Mouse (Mus musculus) CH12.LX (cell line): ENCODE measurements around the gene Arhgap42. TPM values are rescaled to one million over a fixed set of nuclear protein-coding genes. Genes with fewer than 3 reads are reported as not detected.

Experiments used
- DNase-seq: peaks from one replicate; pipeline ENCODE4 v3.0.0-alpha.2; 2013; ENCODE audit errors: extremely low read depth
- H3K27ac ChIP-seq: 2 replicates; pipeline ENCODE4 v1.5.1; 2012; ENCODE audit warnings: low read depth, mild to moderate bottlenecking, control low read depth, moderate library complexity; ENCODE audit not compliant: insufficient read depth
- H3K27me3 ChIP-seq: replicated peaks from 2 replicates; pipeline ENCODE3; 2012; ENCODE audit warnings: inconsistent platforms
- H3K36me3 ChIP-seq, 2 experiments: replicated peaks in 1 of 2; 2 replicates each; pipeline versions ENCODE3 to v1.6.1; 2012; ENCODE audit warnings: inconsistent platforms in 1 of 2, low read length in 1 of 2, mild to moderate bottlenecking in 1 of 2, mixed read lengths in 1 of 2, moderate library complexity in 1 of 2; ENCODE audit not compliant: control insufficient read depth in 1 of 2, insufficient read depth in 1 of 2
- H3K4me1 ChIP-seq, 2 experiments: 2 replicates each; pipeline ENCODE4 v1.6.1; 2012; ENCODE audit warnings: inconsistent platforms in 1 of 2, moderate library complexity in 1 of 2; ENCODE audit not compliant: insufficient read depth in 2 of 2, control insufficient read depth in 1 of 2
- H3K4me2 ChIP-seq: 2 replicates; pipeline ENCODE4 v1.6.1; 2012; ENCODE audit warnings: low read depth, mild to moderate bottlenecking, control low read depth; ENCODE audit not compliant: poor library complexity, insufficient read depth, severe bottlenecking
- H3K4me3 ChIP-seq, 3 experiments: fragments of 150-350 bp in 1 of 3; sonication (generic) in 1 of 3; replicated peaks in 1 of 3; 2 replicates each; pipeline versions ENCODE3 to v1.5.1; 2011 to 2012; ENCODE audit warnings: low read depth in 2 of 3, low read length in 2 of 3, mild to moderate bottlenecking in 2 of 3, moderate library complexity in 2 of 3, control low read depth in 1 of 3, improper control_type of control experiment in 1 of 3, inconsistent platforms in 1 of 3, mixed read lengths in 1 of 3; ENCODE audit not compliant: poor library complexity in 1 of 3
- H3K79me2 ChIP-seq: replicated peaks from 2 replicates; pipeline ENCODE4 v1.6.1; 2012; ENCODE audit warnings: mild to moderate bottlenecking, moderate library complexity; ENCODE audit not compliant: control insufficient read depth, poor library complexity, insufficient read depth, severe bottlenecking; ENCODE audit errors: extremely low read depth
- H3K9ac ChIP-seq: 2 replicates; pipeline ENCODE4 v1.6.1; 2012; ENCODE audit warnings: low read depth, mild to moderate bottlenecking, control low read depth, moderate library complexity; ENCODE audit not compliant: insufficient read depth
- H3K9me3 ChIP-seq: replicated peaks from 2 replicates; pipeline ENCODE3; 2012; ENCODE audit warnings: low read length, inconsistent platforms, mixed read lengths
- ELF1 ChIP-seq: IDR thresholded peaks from 2 replicates; pipeline ENCODE4 v1.6.1; 2014; ENCODE audit warnings: low read depth, mild to moderate bottlenecking, inconsistent platforms, low read length, improper control_type of control experiment
- EP300 ChIP-seq: IDR thresholded peaks from 2 replicates; pipeline ENCODE4 v1.6.1; 2011; ENCODE audit warnings: low read length, improper control_type of control experiment
- IRF4 ChIP-seq: IDR thresholded peaks from 2 replicates; pipeline ENCODE4 v1.6.1; 2014; ENCODE audit warnings: low read depth, mild to moderate bottlenecking, inconsistent platforms, low read length, improper control_type of control experiment
- JUN ChIP-seq: IDR thresholded peaks from 2 replicates; pipeline ENCODE4 v1.6.1; 2011; ENCODE audit warnings: low read depth, mild to moderate bottlenecking, low read length, improper control_type of control experiment, moderate library complexity; ENCODE audit not compliant: insufficient read depth
- KAT2A ChIP-seq: IDR thresholded peaks from 2 replicates; pipeline ENCODE4 v1.6.1; 2012; ENCODE audit warnings: low read length, improper control_type of control experiment, inconsistent platforms; ENCODE audit not compliant: insufficient replicate concordance
- MAFK ChIP-seq: IDR thresholded peaks from 2 replicates; pipeline ENCODE4 v1.6.1; 2011; ENCODE audit warnings: low read length, improper control_type of control experiment; ENCODE audit not compliant: insufficient replicate concordance
- MYC ChIP-seq: IDR thresholded peaks from 2 replicates; pipeline ENCODE4 v1.6.1; 2011; ENCODE audit warnings: low read depth, mild to moderate bottlenecking, improper control_type of control experiment, low read length
- NELFE ChIP-seq: IDR thresholded peaks from 2 replicates; pipeline ENCODE4 v1.6.1; 2011; ENCODE audit warnings: low read depth, low read length, improper control_type of control experiment
- PAX5 ChIP-seq: IDR thresholded peaks from 2 replicates; pipeline ENCODE4 v1.6.1; 2012; ENCODE audit warnings: low read length, inconsistent platforms, mixed read lengths
- POLR2A ChIP-seq: IDR thresholded peaks from 2 replicates; pipeline ENCODE4 v1.6.1; 2011; ENCODE audit warnings: low read depth, mild to moderate bottlenecking, improper control_type of control experiment, low read length
- POLR2AphosphoS2 ChIP-seq: IDR thresholded peaks from 2 replicates; pipeline ENCODE4 v1.6.1; 2011; ENCODE audit warnings: low read depth, low read length, improper control_type of control experiment
- SIN3A ChIP-seq: IDR thresholded peaks from 2 replicates; pipeline ENCODE4 v1.6.1; 2012; ENCODE audit warnings: low read length, improper control_type of control experiment, inconsistent platforms
- SMC3 ChIP-seq: IDR thresholded peaks from 2 replicates; pipeline ENCODE4 v1.6.1; 2011; ENCODE audit warnings: low read depth, low read length, improper control_type of control experiment
- UBTF ChIP-seq: IDR thresholded peaks from 2 replicates; pipeline ENCODE4 v1.6.1; 2012; ENCODE audit warnings: low read depth, mild to moderate bottlenecking, inconsistent platforms, low read length, improper control_type of control experiment, moderate library complexity
- USF1 ChIP-seq: IDR thresholded peaks from 2 replicates; pipeline ENCODE4 v1.6.1; 2014; ENCODE audit warnings: low read depth, mild to moderate bottlenecking, inconsistent platforms, low read length, improper control_type of control experiment
- ZNF384 ChIP-seq: IDR thresholded peaks from 2 replicates; pipeline ENCODE4 v1.6.1; 2012; ENCODE audit warnings: low read depth, low read length, improper control_type of control experiment, inconsistent platforms
- dilution Hi-C: fragments of 300-500 bp; cut with MboI; formaldehyde crosslinking; loops from 2 replicates; pipeline ENCODE4 v1.14.3; 2020; ENCODE audit warnings: low sequenced_read_pairs; ENCODE audit not compliant: extremely low pct_unique_long_range_greater_than_20kb, extremely low pct_ligation_motif_present
- in situ Hi-C: fragments of 300-500 bp; cut with MboI; formaldehyde crosslinking; loops from 3 replicates; pipeline ENCODE4 v1.14.3; 2019; ENCODE audit warnings: low sequenced_read_pairs, low pct_ligation_motif_present, low pct_unique_long_range_greater_than_20kb, mixed read lengths
- polyA plus RNA-seq: library from polyadenylated mRNA; unstranded; fragments of >175 nt; gene quantifications from 2 replicates; pipeline ENCODE4 v1.2.1, GENCODE M21; 2012; ENCODE audit warnings: low read depth; ENCODE audit not compliant: insufficient read length
- total RNA-seq, 2 experiments: library from RNA; depleted of rRNA; stranded (reverse); fragments of 300-350 nt in 1 of 2; fragments of >200 nt in 1 of 2; gene quantifications; 2 replicates each; pipeline ENCODE4 v1.2.3; 2012 to 2014

The Arhgap42 gene
- total and polyA plus RNA-seq, 3 experiments: not detected

- no peak for DNase-seq
These were observed 137.3 kb downstream of the Arhgap42 start for GRCm38 (mm10) chr9:9101482-9102157.

GRCm38 (mm10) chr9:9101055-9101454 lies 137.8 kb downstream of the Arhgap42 start:
- Histone ChIP-seq H3K9ac (no peak overlapping the region), H3K79me2 (no peaks in the 10 kb centered on the region), H3K27ac (no peak overlapping the region), H3K9me3 (peaks cover 11% of the 10 kb centered on the region), H3K27me3 (no peaks in the 10 kb centered on the region), H3K36me3 (no peaks in the 10 kb centered on the region), H3K4me1 (no peaks in the 10 kb centered on the region), H3K4me2 (no peak overlapping the region), H3K4me3 (no peak overlapping the region)
- no peak for DNase-seq
- dilution Hi-C loops (no loop called here), in situ Hi-C loops (no loop called here)
- no peak for TF ChIP-seq ELF1
- TF ChIP-seq PAX5: no peak
- TF ChIP-seq MYC: no peak
- no peak for TF ChIP-seq UBTF
- no peak for TF ChIP-seq IRF4
- TF ChIP-seq ZNF384: no peak
- no peak for TF ChIP-seq SIN3A

More at GRCm38 (mm10) chr9:9101482-9102157, 137.3 kb downstream of the Arhgap42 start:
- Histone ChIP-seq H3K4me3 (no peak overlapping the region), H3K36me3 (no peaks in the 10 kb centered on the region), H3K9me3 (peaks cover 11% of the 10 kb centered on the region), H3K9ac (no peak overlapping the region), H3K79me2 (no peaks in the 10 kb centered on the region)
- dilution Hi-C loops: no loop called here
- TF ChIP-seq SMC3 (no peak), EP300 (no peak), MAFK (no peak), USF1 (no peak), POLR2AphosphoS2 (no peak), POLR2A (no peak), ELF1 (no peak), NELFE (no peak), KAT2A (no peak), JUN (no peak)
- TF ChIP-seq, all 38 proteins: peak for 0
- no peak overlapping the region for H3K4me2 ChIP-seq
- H3K4me1 ChIP-seq: no peaks in the 10 kb centered on the region
- no peak overlapping the region for H3K27ac ChIP-seq
- no peaks in the 10 kb centered on the region for H3K27me3 ChIP-seq
- in situ Hi-C loops: no loop called here
